Mouse (Mus musculus) embryonic facial prominence, embryonic 10.5 days (tissue): ENCODE data around the gene Cilp2. TPM values are rescaled to one million over a fixed set of nuclear protein-coding genes. Genes with fewer than 3 reads are reported as not detected.

Experiments used
- DNase-seq: peaks from one replicate; pipeline ENCODE4 v3.0.0-alpha.2; 2017; ENCODE audit warnings: low spot score
- H3K27ac ChIP-seq: fragments of 300-500 bp; sonication (generic); replicated peaks from 2 replicates; pipeline ENCODE4 v1.5.1; 2016; ENCODE audit warnings: mild to moderate bottlenecking
- H3K27me3 ChIP-seq: fragments of 300-500 bp; sonication (generic); replicated peaks from 2 replicates; pipeline ENCODE4 v1.6.1; 2016; ENCODE audit warnings: low read depth, mild to moderate bottlenecking; ENCODE audit not compliant: poor library complexity, severe bottlenecking
- H3K36me3 ChIP-seq: fragments of 300-500 bp; sonication (generic); replicated peaks from 2 replicates; pipeline ENCODE4 v1.6.1; 2016; ENCODE audit warnings: mild to moderate bottlenecking, moderate library complexity
- H3K4me1 ChIP-seq: fragments of 300-500 bp; sonication (generic); 2 replicates; pipeline ENCODE4 v1.6.1; 2016
- H3K4me3 ChIP-seq: fragments of 300-500 bp; sonication (generic); 2 replicates; pipeline ENCODE4 v1.5.1; 2016; ENCODE audit warnings: mild to moderate bottlenecking, moderate library complexity
- H3K9me3 ChIP-seq: fragments of 300-500 bp; sonication (generic); 2 replicates; pipeline ENCODE4 v1.6.1; 2016; ENCODE audit warnings: mild to moderate bottlenecking
- WGBS: fragments of 180-500 bp; shearing (Covaris S2); methylation state at CpG from one replicate; pipeline ENCODE4 v1.1.7; 2016; 5-methylcytosine and 5-hydroxymethylcytosine counted together
- polyA plus RNA-seq: library from polyadenylated mRNA; unstranded; fragments of >200 nt; fragmentation: Nextera tagmentation; extraction: Ambion mirVana; gene quantifications from 2 replicates; pipeline ENCODE4 v1.2.1, GENCODE M21; 2016

The Cilp2 gene
- polyA plus RNA-seq, 1 experiment from 2014 or later, result 0.54 TPM

- no peak overlapping the region for H3K4me3 ChIP-seq
- 64% methylated on average over 2 of the region's 2 CpGs for WGBS
- H3K27ac ChIP-seq, result no peak overlapping the region
- no peaks in the 10 kb centered on the region for H3K4me1 ChIP-seq
- H3K9me3 ChIP-seq, result no peaks in the 10 kb centered on the region
- no peaks in the 10 kb centered on the region for H3K27me3 ChIP-seq
- H3K36me3 ChIP-seq, result peaks cover 12% of the 10 kb centered on the region
- DNase-seq, result no peak
Observed at GRCm38 (mm10) chr8:69861251-69861650, 26.2 kb downstream of the Cilp2 start.

GRCm38 (mm10) chr8:69860807-69861206 is 26.7 kb downstream of the Cilp2 start:
- Histone ChIP-seq H3K4me1 (no peaks in the 10 kb centered on the region), H3K36me3 (peaks cover 12% of the 10 kb centered on the region), H3K4me3 (no peak overlapping the region), H3K9me3 (no peaks in the 10 kb centered on the region), H3K27me3 (no peaks in the 10 kb centered on the region), H3K27ac (no peak overlapping the region)
- 61% methylated on average over 4 of the region's 4 CpGs for WGBS
- no peak for DNase-seq

GRCm38 (mm10) chr8:69853869-69854268 is 33.6 kb downstream of the Cilp2 start:
- Histone ChIP-seq H3K4me3 (no peak overlapping the region), H3K27ac (no peak overlapping the region), H3K36me3 (no peaks in the 10 kb centered on the region; the same call in none of the 2 replicates), H3K4me1 (no peaks in the 10 kb centered on the region), H3K9me3 (no peaks in the 10 kb centered on the region), H3K27me3 (no peaks in the 10 kb centered on the region)
- WGBS, result 93% methylated on average over 10 of the region's 10 CpGs
- no peak for DNase-seq

GRCm38 (mm10) chr8:69850926-69851506 is 36.5 kb downstream of the Cilp2 start:
- Histone ChIP-seq H3K4me3 (no peak overlapping the region), H3K4me1 (no peaks in the 10 kb centered on the region), H3K36me3 (no peaks in the 10 kb centered on the region; the same call in none of the 2 replicates), H3K27me3 (no peaks in the 10 kb centered on the region), H3K9me3 (no peaks in the 10 kb centered on the region), H3K27ac (no peak overlapping the region)
- 80% methylated on average over 7 of the region's 7 CpGs for WGBS
- no peak for DNase-seq

GRCm38 (mm10) chr8:69849899-69850298 is 37.6 kb downstream of the Cilp2 start:
- Histone ChIP-seq H3K4me3 (no peak overlapping the region), H3K4me1 (no peaks in the 10 kb centered on the region), H3K36me3 (no peaks in the 10 kb centered on the region; the same call in none of the 2 replicates), H3K27ac (no peak overlapping the region), H3K27me3 (no peaks in the 10 kb centered on the region), H3K9me3 (no peaks in the 10 kb centered on the region)
- 46% methylated on average over 3 of the region's 3 CpGs for WGBS
- peak; percentile 25 for DNase-seq

GRCm38 (mm10) chr8:69848951-69849350 is 38.5 kb downstream of the Cilp2 start:
- H3K9me3 ChIP-seq, result no peaks in the 10 kb centered on the region
- DNase-seq, result no peak
- H3K4me1 ChIP-seq, result no peaks in the 10 kb centered on the region
- no peaks in the 10 kb centered on the region; the same call in none of the 2 replicates for H3K36me3 ChIP-seq
- H3K27ac ChIP-seq, result no peak overlapping the region
- 88% methylated on average over 8 of the region's 8 CpGs for WGBS
- no peaks in the 10 kb centered on the region for H3K27me3 ChIP-seq
- no peak overlapping the region for H3K4me3 ChIP-seq

- no peak overlapping the region for H3K27ac ChIP-seq
- no peak for DNase-seq
- H3K36me3 ChIP-seq, result no peaks in the 10 kb centered on the region; the same call in none of the 2 replicates
- WGBS, result 65% methylated on average over 3 of the region's 3 CpGs
- H3K27me3 ChIP-seq, result no peaks in the 10 kb centered on the region
- no peaks in the 10 kb centered on the region for H3K4me1 ChIP-seq
- no peaks in the 10 kb centered on the region for H3K9me3 ChIP-seq
- H3K4me3 ChIP-seq, result no peak overlapping the region
Observed at GRCm38 (mm10) chr8:69847167-69848065, 40.1 kb downstream of the Cilp2 start.

- H3K4me1 ChIP-seq, result peaks cover 11% of the 10 kb centered on the region
- H3K27ac ChIP-seq, result no peak overlapping the region
- 82% methylated on average over 8 of the region's 8 CpGs for WGBS
- H3K9me3 ChIP-seq, result no peaks in the 10 kb centered on the region
- DNase-seq, result no peak
- H3K27me3 ChIP-seq, result peaks cover 8% of the 10 kb centered on the region; the same call in 1 of the 2 replicates
- H3K36me3 ChIP-seq, result 0 out of 2 replicates have a peak, but pooled peaks cover 4% of the 10 kb centered on the region
- no peak overlapping the region for H3K4me3 ChIP-seq
Observed at GRCm38 (mm10) chr8:69837057-69837682, 50.3 kb downstream of the Cilp2 start.

GRCm38 (mm10) chr8:69832298-69832853 is 55.1 kb downstream of the Cilp2 start, which contains the start of gene Pbx4:
Pbx4 (plus strand) TSS chr8:69832491.
- H3K27me3 ChIP-seq, result peaks cover 8% of the 10 kb centered on the region; the same call in 1 of the 2 replicates
- H3K36me3 ChIP-seq, result peaks cover 33% of the 10 kb centered on the region
- H3K27ac ChIP-seq, result peak within 1 kb of the TSS; percentile 87
- H3K9me3 ChIP-seq, result no peaks in the 10 kb centered on the region
- under 1% methylated on average over 38 of the region's 38 CpGs for WGBS
- H3K4me3 ChIP-seq, result peak within 1 kb of the TSS; percentile 81
- peaks cover 20% of the 10 kb centered on the region for H3K4me1 ChIP-seq
- peak; percentile 96 for DNase-seq

Other genes starting within 250 kb of the Cilp2 start
- gene Zfp964, start 233.2 kb downstream of the Cilp2 start, polyA plus RNA-seq, result 2.1 and 2.2 TPM in 2 replicates
- gene Zfp869, start 177.0 kb downstream of the Cilp2 start, polyA plus RNA-seq, result 33.1 and 33.7 TPM in 2 replicates
- gene Zfp963, start 137.7 kb downstream of the Cilp2 start, polyA plus RNA-seq, result 5.6 and 6.3 TPM in 2 replicates
- gene Gm20422, start 112.8 kb downstream of the Cilp2 start, polyA plus RNA-seq, result 1.2 TPM in 1 of 2 replicates, not detected in the other
- 59.8 and 65.8 TPM in 2 replicates for gene Atp13a1, start 96.5 kb downstream of the Cilp2 start, polyA plus RNA-seq
- gene Zfp866, start 96.5 kb downstream of the Cilp2 start, polyA plus RNA-seq, result 33.3 and 34.7 TPM in 2 replicates
- 9.6 and 10.6 TPM in 2 replicates for gene Gmip, start 79.0 kb downstream of the Cilp2 start, polyA plus RNA-seq
- gene Lpar2, start 65.3 kb downstream of the Cilp2 start, polyA plus RNA-seq, result 1.0 and 1.1 TPM in 2 replicates
- 17.1 and 18.0 TPM in 2 replicates for gene Pbx4, start 55.2 kb downstream of the Cilp2 start, polyA plus RNA-seq
- 4.4 and 4.8 TPM in 2 replicates for gene Tssk6, start 14.5 kb upstream of the Cilp2 start, polyA plus RNA-seq
- gene Ndufa13, start 14.9 kb upstream of the Cilp2 start, polyA plus RNA-seq, result 159 and 164 TPM in 2 replicates
- gene Yjefn3, start 15.0 kb upstream of the Cilp2 start, polyA plus RNA-seq, result 4.2 and 4.3 TPM in 2 replicates
- gene Gatad2a, start 108.7 kb upstream of the Cilp2 start, polyA plus RNA-seq, result 57.3 and 59.9 TPM in 2 replicates
- 63.9 and 67.3 TPM in 2 replicates for gene Mau2, start 155.0 kb upstream of the Cilp2 start, polyA plus RNA-seq
- 53.5 and 56.5 TPM in 2 replicates for gene Sugp1, start 155.1 kb upstream of the Cilp2 start, polyA plus RNA-seq
- gene Tm6sf2, start 185.2 kb upstream of the Cilp2 start, polyA plus RNA-seq, result 0.47 and 0.80 TPM in 2 replicates
- 0.14 and 0.24 TPM in 2 replicates for gene Hapln4, start 195.8 kb upstream of the Cilp2 start, polyA plus RNA-seq
- 6.2 and 6.8 TPM in 2 replicates for gene Ncan, start 233.2 kb upstream of the Cilp2 start, polyA plus RNA-seq
- gene Nr2c2ap, start 243.6 kb upstream of the Cilp2 start, polyA plus RNA-seq, result 32.0 and 33.4 TPM in 2 replicates